Mouse (Mus musculus): Measurements from ENCODE around the gene Thsd4.
"Not testable (repeated sequence)": the region's sequence is repeated elsewhere in the genome, so short reads cannot be mapped to it uniquely, and the experiment has no call there.

Thsd4 gene

GRCm38 (mm10) chr9:60305204-60305840 lies 216.5 kb downstream of the Thsd4 start:
- DNase-seq = no peak

DNA sequence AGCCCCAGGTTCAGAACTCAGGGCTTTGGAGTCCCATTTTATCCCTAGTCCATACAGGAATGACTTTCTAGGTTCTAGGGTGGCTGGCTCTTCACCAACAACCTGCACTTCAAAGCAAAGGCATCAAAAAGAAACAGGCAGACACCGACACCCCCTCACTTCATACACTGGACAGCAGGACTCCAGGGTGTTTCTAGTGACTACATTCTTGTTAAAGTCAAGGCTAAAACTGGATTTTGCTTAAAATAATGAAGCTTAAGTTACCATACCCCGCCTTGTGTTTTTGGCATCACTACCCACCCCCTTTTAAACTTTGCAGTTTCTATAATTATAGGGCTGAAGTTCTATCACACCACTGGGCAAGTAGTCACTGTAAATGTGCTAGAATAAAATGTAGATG lies 225.6 kb downstream of the Thsd4 start:
- DNase-seq = no peak

DNA sequence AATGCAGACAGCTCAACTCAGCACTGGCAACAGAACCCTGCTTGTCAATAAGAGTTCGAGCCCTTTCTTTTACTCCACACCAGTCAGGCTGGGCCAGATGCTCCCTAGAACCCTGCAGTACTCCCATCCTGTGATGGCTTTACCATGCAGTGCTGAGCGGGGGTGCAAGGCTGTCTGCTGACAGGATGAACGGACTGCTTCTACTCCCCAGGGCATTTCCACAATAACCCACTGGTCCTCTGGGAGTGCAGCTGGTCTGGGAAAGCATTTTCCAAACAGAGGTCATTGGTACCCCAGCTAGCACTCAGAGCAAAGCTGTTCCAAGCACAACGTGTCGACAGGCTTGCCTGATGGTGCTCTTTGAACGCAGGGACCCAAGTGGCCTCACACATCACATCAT lies 226.6 kb downstream of the Thsd4 start:
- no peak for DNase-seq

DNA sequence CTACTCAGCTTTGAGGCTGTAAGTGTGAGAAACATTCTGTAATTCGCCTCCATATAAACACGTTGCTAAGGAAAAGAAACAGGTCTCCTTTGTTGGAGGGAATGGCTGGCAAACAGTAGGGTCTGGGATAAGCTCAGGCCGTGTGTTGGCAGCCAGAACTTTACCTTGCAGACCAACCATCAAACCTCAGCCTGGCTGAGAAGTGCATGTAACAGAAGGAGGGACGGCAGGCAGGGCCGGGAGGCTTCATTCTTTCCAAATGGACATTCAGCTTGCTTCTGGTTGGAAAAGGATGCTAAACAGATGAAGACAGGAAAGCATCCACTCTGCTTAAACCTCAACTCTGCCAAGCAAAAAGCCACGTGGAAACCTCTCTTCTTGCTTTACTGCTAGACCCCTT lies 228.7 kb downstream of the Thsd4 start:
- DNase-seq = no peak

- no peak for DNase-seq
Measured at GRCm38 (mm10) chr9:60290780-60291179, 231.1 kb downstream of the Thsd4 start.

GRCm38 (mm10) chr9:60288789-60289188 lies 233.1 kb downstream of the Thsd4 start:
- no peak for DNase-seq

GRCm38 (mm10) chr9:60286390-60286789 lies 235.5 kb downstream of the Thsd4 start:
- DNase-seq = no peak

- no peak for DNase-seq
Measured at GRCm38 (mm10) chr9:60285047-60285462, 236.8 kb downstream of the Thsd4 start.

DNA sequence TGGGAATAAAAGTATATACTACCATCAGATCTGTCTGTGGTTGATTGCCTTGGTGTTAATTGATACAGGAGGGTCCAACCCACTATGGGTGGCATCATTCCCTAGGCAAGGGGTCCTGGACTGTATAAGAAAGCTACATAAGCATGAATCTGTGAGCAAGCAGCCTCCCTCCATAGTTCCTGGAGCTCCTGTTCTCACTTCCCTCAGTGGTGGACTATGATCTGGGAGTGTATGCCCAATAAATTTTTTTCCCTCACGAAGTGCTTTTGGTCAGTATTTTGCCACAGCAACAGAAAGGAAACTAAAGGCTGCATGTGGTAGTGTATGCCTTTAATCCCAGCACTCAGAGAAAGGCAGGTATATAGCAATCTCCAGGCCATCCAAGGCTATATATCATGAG lies 237.5 kb downstream of the Thsd4 start:
- no peak for DNase-seq

DNA sequence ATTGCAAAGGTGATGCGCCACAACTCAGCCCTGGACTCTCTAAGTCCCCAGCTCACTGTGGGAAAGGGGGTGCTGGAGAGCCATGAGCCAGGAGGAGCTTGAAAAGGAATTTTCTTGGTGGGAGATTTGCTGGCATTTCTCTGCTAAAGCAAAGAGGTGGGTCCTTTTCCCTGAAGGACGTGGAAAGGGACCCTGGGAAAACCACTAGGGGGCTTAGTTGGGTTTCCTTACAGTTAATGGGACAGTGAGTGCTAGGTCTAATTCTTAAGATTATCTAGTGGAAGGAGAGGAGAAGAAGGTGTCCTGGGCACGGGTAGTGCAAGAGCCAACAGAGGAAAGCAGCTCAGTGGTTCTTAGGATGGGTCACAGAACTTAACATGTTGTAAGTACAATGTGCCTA lies 238.3 kb downstream of the Thsd4 start:
- DNase-seq = no peak

- DNase-seq = no peak
Measured at GRCm38 (mm10) chr9:60281281-60281680, 240.6 kb downstream of the Thsd4 start.

DNA sequence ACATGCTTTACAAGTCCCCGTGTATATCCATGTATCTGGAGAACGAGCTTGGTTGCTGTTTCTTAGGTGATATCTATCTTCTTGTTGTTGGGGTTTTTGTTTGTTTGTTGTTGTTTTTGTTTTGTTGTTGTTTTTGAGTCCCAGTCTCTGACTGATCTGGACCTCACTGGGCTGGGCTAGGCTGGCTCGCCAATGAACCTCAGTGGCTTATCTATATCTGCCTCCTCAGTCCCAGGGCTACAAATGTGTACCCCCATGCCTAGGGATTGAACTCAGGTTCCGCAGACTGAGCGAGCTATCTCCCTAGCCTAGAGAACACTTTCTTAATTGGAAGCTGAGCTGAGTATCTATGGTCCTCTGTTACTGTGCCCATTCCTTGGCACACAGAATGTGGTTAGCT lies 241.1 kb downstream of the Thsd4 start:
- DNase-seq = no peak

DNA sequence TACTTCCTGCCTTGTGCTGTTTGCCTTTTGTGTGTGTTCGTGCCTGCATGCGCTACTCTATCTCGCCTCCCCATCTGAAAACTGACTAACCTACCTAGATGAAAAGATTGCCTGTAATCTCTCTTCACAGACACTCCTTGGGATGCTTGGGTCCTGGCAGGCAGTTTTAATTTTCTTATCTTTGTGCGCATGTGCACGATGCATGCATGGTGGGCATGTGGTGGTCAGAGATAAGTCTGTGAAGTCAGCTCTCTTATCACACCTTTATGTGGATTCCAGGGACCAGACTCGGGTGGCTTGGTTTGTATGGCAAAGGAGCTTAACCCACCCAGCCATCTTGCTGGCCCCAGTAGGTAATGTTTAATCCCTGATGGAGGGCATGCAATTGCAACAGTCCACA lies 242.3 kb downstream of the Thsd4 start:
- DNase-seq = no peak

DNA sequence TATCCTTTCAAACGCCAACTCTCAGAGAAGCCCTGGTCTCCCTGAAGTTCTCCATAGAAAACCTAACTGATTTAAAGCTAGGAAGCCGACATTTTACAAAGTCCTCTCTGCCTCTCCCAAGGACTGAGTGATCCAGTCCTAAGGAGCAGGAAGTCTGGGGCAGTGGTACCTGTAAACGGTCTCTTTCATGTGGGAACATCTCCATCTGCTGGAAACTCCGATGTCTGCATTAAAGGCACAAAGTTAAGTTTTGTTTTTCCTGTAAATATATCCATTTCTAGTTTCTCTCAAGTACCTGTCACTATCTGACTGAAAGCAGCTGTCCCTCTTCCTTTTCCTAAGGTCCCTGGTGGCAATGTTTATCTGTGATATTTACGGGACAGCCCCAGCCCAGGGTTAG lies 245.5 kb downstream of the Thsd4 start:
- DNase-seq = no peak

DNA sequence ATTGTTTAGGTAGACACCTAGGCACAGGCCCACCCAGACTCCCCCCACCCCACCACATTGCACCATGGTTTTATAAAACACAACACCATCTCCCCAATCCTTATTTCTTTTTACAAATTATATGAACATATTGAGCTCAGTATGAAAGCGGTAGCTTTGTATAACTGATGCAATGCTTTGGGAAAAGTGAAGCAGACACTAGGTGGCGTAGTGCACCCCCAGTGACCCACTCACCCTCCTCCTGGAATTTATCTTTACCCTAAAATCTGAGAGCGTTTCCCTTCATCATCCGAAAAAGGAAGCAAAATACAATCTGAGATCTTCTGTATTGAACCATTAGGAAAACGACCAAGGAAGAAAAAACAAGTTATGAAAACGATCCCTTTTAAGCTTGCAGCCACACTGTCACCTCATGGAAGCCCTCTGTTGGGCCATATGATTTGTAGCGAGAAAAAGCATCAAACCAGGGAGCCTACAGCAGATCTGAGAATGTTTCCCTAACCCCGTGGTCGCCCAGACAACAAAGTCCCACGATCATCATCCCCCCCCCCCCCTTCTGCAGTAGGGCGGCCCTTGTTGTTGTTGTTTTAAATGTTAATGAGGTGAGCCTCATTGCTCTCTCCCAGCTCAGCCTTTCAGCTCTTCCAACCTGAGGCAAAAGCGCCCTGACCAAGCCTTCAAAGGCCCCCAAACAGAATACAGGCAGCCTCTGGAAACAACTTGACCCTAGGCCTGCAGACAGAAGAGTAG lies 246.3 kb downstream of the Thsd4 start:
- peak; percentile 59 to 69 for DNase-seq

DNA sequence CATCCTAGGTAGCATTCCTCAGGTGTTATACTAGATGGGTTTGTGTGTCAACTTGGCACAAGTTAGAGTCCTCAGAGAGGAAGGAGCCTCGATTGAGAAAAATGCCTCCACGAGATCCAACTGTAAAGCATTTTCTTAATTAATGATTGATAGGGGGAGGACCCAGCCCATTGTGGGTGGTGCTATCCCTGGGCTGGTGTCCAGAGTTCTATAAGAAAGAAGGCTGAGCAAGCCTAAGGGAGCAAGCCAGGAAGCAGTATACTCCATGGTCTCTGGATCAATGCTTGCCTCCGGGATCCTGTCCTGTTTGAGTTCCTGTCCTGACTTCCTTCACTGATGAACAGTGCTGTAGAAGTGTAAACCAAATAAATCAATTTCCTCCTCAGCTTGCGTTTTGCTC lies 247.3 kb downstream of the Thsd4 start:
- no peak for DNase-seq

GRCm38 (mm10) chr9:60272345-60272744 lies 249.5 kb downstream of the Thsd4 start:
- not testable (repeated sequence) for DNase-seq

DNA sequence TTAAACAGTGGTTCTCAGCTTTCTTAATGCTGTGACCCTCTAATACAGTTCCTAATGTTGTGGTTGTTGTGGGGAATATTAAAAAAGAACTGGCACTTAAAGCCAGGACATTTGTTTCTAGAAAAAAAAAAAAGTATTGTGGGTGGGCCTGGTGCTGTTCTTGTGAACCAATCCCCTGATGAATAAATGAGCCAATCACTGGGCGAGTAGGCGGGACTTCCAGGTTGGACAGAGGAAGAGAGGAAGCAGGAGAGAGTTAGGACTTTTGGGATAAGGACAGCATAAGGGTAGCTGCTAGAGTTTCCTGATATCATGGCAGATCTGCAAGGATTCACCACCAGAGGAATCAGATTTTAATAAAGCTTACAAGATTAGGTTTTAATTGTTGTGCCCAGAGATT lies 249.9 kb downstream of the Thsd4 start:
- no peak for DNase-seq

DNA sequence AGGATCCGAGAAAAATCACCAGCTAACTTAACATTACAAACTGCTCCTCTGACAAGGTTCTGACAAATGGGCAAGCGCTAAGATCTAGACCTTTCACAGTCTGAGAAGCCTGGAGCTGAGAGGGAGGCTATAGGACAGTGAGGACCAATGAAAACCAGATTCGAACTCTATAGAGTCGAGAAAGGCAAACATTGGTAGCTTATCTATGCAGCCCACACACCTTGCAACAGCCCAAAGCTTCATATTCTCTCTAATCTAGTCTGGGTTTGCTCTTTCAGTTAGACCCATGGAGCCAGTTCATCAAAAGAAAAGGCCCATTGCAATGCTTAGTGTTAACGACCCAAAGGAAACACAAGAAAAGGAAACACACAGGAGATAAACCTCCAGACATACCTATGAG lies 252.0 kb downstream of the Thsd4 start:
- no peak for DNase-seq

- DNase-seq = no peak
Measured at GRCm38 (mm10) chr9:60267273-60267626, 254.6 kb downstream of the Thsd4 start.

GRCm38 (mm10) chr9:60266583-60267272 lies 255.1 kb downstream of the Thsd4 start:
- no peak for DNase-seq

DNA sequence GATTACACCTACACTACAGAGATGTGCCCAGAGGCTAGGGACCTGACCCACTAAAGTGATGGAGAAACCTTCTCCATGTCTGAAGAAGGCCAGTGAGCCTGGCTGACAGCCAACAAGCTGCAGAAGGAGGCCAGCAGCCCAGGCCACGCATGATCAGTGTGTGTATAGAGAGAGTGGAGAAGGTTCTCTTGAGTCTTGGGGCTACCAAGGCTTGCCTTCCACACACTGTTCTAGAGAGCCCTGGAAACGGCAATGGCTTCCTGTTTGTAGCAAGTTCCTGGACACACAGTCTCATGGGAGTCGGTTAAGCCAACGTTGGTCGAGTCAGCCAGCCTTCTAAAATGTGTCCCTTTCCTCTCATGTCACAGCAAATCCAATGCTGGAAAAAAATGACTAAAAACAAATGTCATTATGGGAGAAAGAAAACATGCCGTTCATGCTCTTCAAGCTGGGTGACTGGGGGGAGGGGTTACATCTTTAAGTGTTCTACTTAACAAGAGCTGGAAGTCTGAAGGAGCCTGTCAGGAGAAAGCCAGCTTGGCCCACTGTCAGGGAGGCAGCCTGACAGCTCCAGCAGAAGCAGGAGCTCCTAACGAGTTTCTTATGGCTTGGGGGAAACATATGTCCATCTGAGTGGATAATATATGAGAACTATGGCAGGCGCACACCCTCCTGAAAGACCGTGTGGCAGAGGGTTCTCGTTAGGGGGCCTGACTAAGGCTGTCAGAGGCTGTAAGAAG lies 257.1 kb downstream of the Thsd4 start:
- peak in 1 of 2 experiments; percentile 21 for DNase-seq

GRCm38 (mm10) chr9:60262515-60263140 lies 259.2 kb downstream of the Thsd4 start:
- DNase-seq = no peak
